Mouse (Mus musculus): ENCODE results near the gene Hc. TPM values are rescaled to one million over a fixed set of nuclear protein-coding genes. Genes with fewer than 3 reads are reported as not detected.

The Hc gene
- polyA plus RNA-seq, 1 experiment from 2014 or later = not detected

- H3K36me3 ChIP-seq (ENCODE audit: control insufficient read depth, insufficient read depth, low read length) = no peaks in the 10 kb centered on the region
- H3K9ac ChIP-seq (ENCODE audit: low read depth, low read length) = no peak overlapping the region
- no peak overlapping the region for H3K4me2 ChIP-seq (ENCODE audit: low read depth, low read length)
- no peak for DNase-seq (ENCODE audit: low spot score)
- H3K4me1 ChIP-seq (ENCODE audit: control insufficient read depth, insufficient read depth, low read length) = no peaks in the 10 kb centered on the region
- no peaks in the 10 kb centered on the region for H3K9me3 ChIP-seq (ENCODE audit: control insufficient read depth, low read length)
- no peak overlapping the region for H3K27ac ChIP-seq (replicated peaks; ENCODE audit: low read depth, low read length)
- no peak overlapping the region for H3K4me3 ChIP-seq (ENCODE audit: low read depth, low read length)
- H3K27me3 ChIP-seq (replicated peaks; ENCODE audit: control insufficient read depth, insufficient read depth, low read length) = no peaks in the 10 kb centered on the region
- no peak for ATAC-seq (ENCODE audit: low read depth)
Measured at GRCm38 (mm10) chr2:34951469-34951868, 109.8 kb downstream of the Hc start.

- no peaks in the 10 kb centered on the region for H3K36me3 ChIP-seq (ENCODE audit: control insufficient read depth, insufficient read depth, low read length)
- no peak overlapping the region for H3K4me3 ChIP-seq (ENCODE audit: low read depth, low read length)
- WGBS = 23% methylated on average over 2 of the region's 2 CpGs
- H3K27me3 ChIP-seq (replicated peaks; ENCODE audit: control insufficient read depth, insufficient read depth, low read length) = no peaks in the 10 kb centered on the region
- ATAC-seq (ENCODE audit: low read depth) (no peak), DNase-seq (ENCODE audit: low spot score) (no peak)
- H3K4me1 ChIP-seq (ENCODE audit: control insufficient read depth, insufficient read depth, low read length) = no peaks in the 10 kb centered on the region
- no peaks in the 10 kb centered on the region for H3K9me3 ChIP-seq (ENCODE audit: control insufficient read depth, low read length)
- H3K4me2 ChIP-seq (ENCODE audit: low read depth, low read length) = no peak overlapping the region
- H3K27ac ChIP-seq (replicated peaks; ENCODE audit: low read depth, low read length) = no peak overlapping the region
- no peak overlapping the region for H3K9ac ChIP-seq (ENCODE audit: low read depth, low read length)
Measured at GRCm38 (mm10) chr2:34948622-34949021, 112.6 kb downstream of the Hc start.

- no peaks in the 10 kb centered on the region; the same call in 1 of the 2 replicates for H3K4me1 ChIP-seq (ENCODE audit: control insufficient read depth, insufficient read depth, low read length)
- H3K9ac ChIP-seq (ENCODE audit: low read depth, low read length) = no peak overlapping the region
- H3K27me3 ChIP-seq (replicated peaks; ENCODE audit: control insufficient read depth, insufficient read depth, low read length) = no peaks in the 10 kb centered on the region
- no peaks in the 10 kb centered on the region for H3K9me3 ChIP-seq (ENCODE audit: control insufficient read depth, low read length)
- no peak for DNase-seq (ENCODE audit: low spot score)
- no peak overlapping the region for H3K4me2 ChIP-seq (ENCODE audit: low read depth, low read length)
- no peak overlapping the region for H3K4me3 ChIP-seq (ENCODE audit: low read depth, low read length)
- no peak overlapping the region for H3K27ac ChIP-seq (replicated peaks; ENCODE audit: low read depth, low read length)
- H3K36me3 ChIP-seq (ENCODE audit: control insufficient read depth, insufficient read depth, low read length) = no peaks in the 10 kb centered on the region
- 68% methylated on average over 4 of the region's 4 CpGs for WGBS
- no peak for ATAC-seq (ENCODE audit: low read depth)
Measured at GRCm38 (mm10) chr2:34946046-34946445, 115.2 kb downstream of the Hc start.

- Histone ChIP-seq H3K4me3 (ENCODE audit: low read depth, low read length) (no peak overlapping the region), H3K36me3 (ENCODE audit: control insufficient read depth, insufficient read depth, low read length) (no peaks in the 10 kb centered on the region), H3K4me2 (ENCODE audit: low read depth, low read length) (no peak overlapping the region), H3K4me1 (ENCODE audit: control insufficient read depth, insufficient read depth, low read length) (peaks cover 3% of the 10 kb centered on the region; the same call in 1 of the 2 replicates), H3K27me3 (replicated peaks; ENCODE audit: control insufficient read depth, insufficient read depth, low read length) (no peaks in the 10 kb centered on the region), H3K9ac (ENCODE audit: low read depth, low read length) (no peak overlapping the region), H3K9me3 (ENCODE audit: control insufficient read depth, low read length) (no peaks in the 10 kb centered on the region), H3K27ac (replicated peaks; ENCODE audit: low read depth, low read length) (no peak overlapping the region)
- ATAC-seq (ENCODE audit: low read depth) (no peak), DNase-seq (ENCODE audit: low spot score) (no peak)
- WGBS = 79% methylated on average over 4 of the region's 4 CpGs
Measured at GRCm38 (mm10) chr2:34945580-34945979, 115.7 kb downstream of the Hc start.

GRCm38 (mm10) chr2:34944761-34945160, 116.5 kb downstream of the Hc start:
- WGBS = 24% methylated on average over 8 of the region's 8 CpGs
- no peak overlapping the region for H3K9ac ChIP-seq (ENCODE audit: low read depth, low read length)
- no peak overlapping the region for H3K27ac ChIP-seq (replicated peaks; ENCODE audit: low read depth, low read length)
- peaks cover 6% of the 10 kb centered on the region; the same call in 1 of the 2 replicates for H3K4me1 ChIP-seq (ENCODE audit: control insufficient read depth, insufficient read depth, low read length)
- 0 out of 2 replicates have a peak, but pooled peaks cover 4% of the 10 kb centered on the region for H3K27me3 ChIP-seq (replicated peaks; ENCODE audit: control insufficient read depth, insufficient read depth, low read length)
- no peaks in the 10 kb centered on the region for H3K9me3 ChIP-seq (ENCODE audit: control insufficient read depth, low read length)
- H3K4me2 ChIP-seq (ENCODE audit: low read depth, low read length) = no peak overlapping the region
- H3K36me3 ChIP-seq (ENCODE audit: control insufficient read depth, insufficient read depth, low read length) = no peaks in the 10 kb centered on the region
- H3K4me3 ChIP-seq (ENCODE audit: low read depth, low read length) = no peak overlapping the region
- ATAC-seq (ENCODE audit: low read depth) (0 out of 2 replicates have a peak, but pooled peaks have one; percentile 42), DNase-seq (ENCODE audit: low spot score) (no peak)

- DNase-seq (ENCODE audit: low spot score) = no peak
- Histone ChIP-seq H3K27ac (replicated peaks; ENCODE audit: low read depth, low read length) (no peak overlapping the region), H3K9ac (ENCODE audit: low read depth, low read length) (no peak overlapping the region), H3K27me3 (replicated peaks; ENCODE audit: control insufficient read depth, insufficient read depth, low read length) (0 out of 2 replicates have a peak, but pooled peaks cover 4% of the 10 kb centered on the region), H3K9me3 (ENCODE audit: control insufficient read depth, low read length) (no peaks in the 10 kb centered on the region), H3K4me2 (ENCODE audit: low read depth, low read length) (no peak overlapping the region), H3K4me1 (ENCODE audit: control insufficient read depth, insufficient read depth, low read length) (peaks cover 15% of the 10 kb centered on the region), H3K4me3 (ENCODE audit: low read depth, low read length) (no peak overlapping the region), H3K36me3 (ENCODE audit: control insufficient read depth, insufficient read depth, low read length) (no peaks in the 10 kb centered on the region)
- WGBS = 82% methylated on average over 13 of the region's 13 CpGs
- ATAC-seq (ENCODE audit: low read depth) = no peak
Measured at GRCm38 (mm10) chr2:34943556-34944120, 117.6 kb downstream of the Hc start.

- H3K9ac ChIP-seq (ENCODE audit: low read depth, low read length) = no peak overlapping the region
- no peaks in the 10 kb centered on the region for H3K9me3 ChIP-seq (ENCODE audit: control insufficient read depth, low read length)
- peak; percentile 61 for DNase-seq (ENCODE audit: low spot score)
- H3K27ac ChIP-seq (replicated peaks; ENCODE audit: low read depth, low read length) = no peak overlapping the region
- WGBS = 30% methylated on average over 11 of the region's 11 CpGs
- no peak overlapping the region for H3K4me3 ChIP-seq (ENCODE audit: low read depth, low read length)
- 0 out of 2 replicates have a peak, but pooled peaks cover 4% of the 10 kb centered on the region for H3K27me3 ChIP-seq (replicated peaks; ENCODE audit: control insufficient read depth, insufficient read depth, low read length)
- peaks cover 31% of the 10 kb centered on the region for H3K4me1 ChIP-seq (ENCODE audit: control insufficient read depth, insufficient read depth, low read length)
- no peaks in the 10 kb centered on the region for H3K36me3 ChIP-seq (ENCODE audit: control insufficient read depth, insufficient read depth, low read length)
- peak; percentile 41 for ATAC-seq (ENCODE audit: low read depth)
- H3K4me2 ChIP-seq (ENCODE audit: low read depth, low read length) = no peak overlapping the region
Measured at GRCm38 (mm10) chr2:34941061-34941675, 120.1 kb downstream of the Hc start.

- H3K36me3 ChIP-seq (ENCODE audit: control insufficient read depth, insufficient read depth, low read length) = no peaks in the 10 kb centered on the region
- 71% methylated on average over 5 of the region's 5 CpGs for WGBS
- DNase-seq (ENCODE audit: low spot score) (no peak), ATAC-seq (ENCODE audit: low read depth) (no peak)
- no peak overlapping the region for H3K27ac ChIP-seq (replicated peaks; ENCODE audit: low read depth, low read length)
- no peaks in the 10 kb centered on the region for H3K9me3 ChIP-seq (ENCODE audit: control insufficient read depth, low read length)
- H3K4me2 ChIP-seq (ENCODE audit: low read depth, low read length) = no peak overlapping the region
- H3K4me1 ChIP-seq (ENCODE audit: control insufficient read depth, insufficient read depth, low read length) = peaks cover 31% of the 10 kb centered on the region
- H3K27me3 ChIP-seq (replicated peaks; ENCODE audit: control insufficient read depth, insufficient read depth, low read length) = 0 out of 2 replicates have a peak, but pooled peaks cover 4% of the 10 kb centered on the region
- no peak overlapping the region for H3K9ac ChIP-seq (ENCODE audit: low read depth, low read length)
- no peak overlapping the region for H3K4me3 ChIP-seq (ENCODE audit: low read depth, low read length)
Measured at GRCm38 (mm10) chr2:34940246-34940645, 121.0 kb downstream of the Hc start.
